Mouse (Mus musculus) Muller cell, postnatal 12 days (primary cell): ENCODE data around the gene Wt1.

ENCODE experiments used
- DNase-seq: peaks from one replicate; pipeline ENCODE4 v3.0.0-alpha.2; 2015; ENCODE audit errors: inconsistent ontology term

Wt1 gene

DNA sequence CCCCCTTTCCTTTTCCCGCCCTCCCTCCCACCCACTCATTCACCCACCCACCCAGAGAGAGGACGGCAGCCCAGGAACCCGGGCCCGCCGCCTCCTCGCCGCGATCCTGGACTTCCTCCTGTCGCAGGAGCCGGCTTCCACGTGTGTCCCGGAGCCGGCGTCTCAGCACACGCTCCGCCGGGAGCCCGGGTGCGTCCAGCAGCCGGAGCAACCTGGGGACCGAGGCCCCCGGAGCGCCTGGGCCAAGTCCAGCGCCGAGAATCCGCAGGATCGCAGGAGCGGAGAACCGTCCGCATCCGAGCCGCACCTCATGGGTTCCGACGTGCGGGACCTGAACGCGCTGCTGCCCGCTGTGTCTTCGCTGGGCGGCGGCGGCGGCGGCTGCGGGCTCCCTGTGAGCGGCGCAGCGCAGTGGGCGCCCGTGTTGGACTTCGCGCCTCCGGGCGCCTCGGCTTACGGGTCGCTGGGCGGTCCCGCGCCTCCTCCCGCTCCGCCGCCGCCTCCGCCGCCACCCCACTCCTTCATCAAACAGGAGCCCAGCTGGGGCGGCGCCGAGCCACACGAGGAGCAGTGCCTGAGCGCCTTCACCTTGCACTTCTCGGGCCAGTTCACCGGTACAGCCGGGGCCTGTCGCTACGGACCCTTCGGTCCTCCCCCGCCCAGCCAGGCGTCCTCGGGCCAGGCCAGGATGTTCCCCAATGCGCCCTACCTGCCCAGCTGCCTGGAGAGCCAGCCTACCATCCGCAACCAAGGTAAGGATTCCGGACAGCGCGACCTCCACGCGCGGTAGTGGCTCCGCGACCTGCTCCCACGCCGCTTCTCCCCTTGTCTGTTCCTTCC is 582 bp downstream of the Wt1 start:
- DNase-seq: no peak

DNA sequence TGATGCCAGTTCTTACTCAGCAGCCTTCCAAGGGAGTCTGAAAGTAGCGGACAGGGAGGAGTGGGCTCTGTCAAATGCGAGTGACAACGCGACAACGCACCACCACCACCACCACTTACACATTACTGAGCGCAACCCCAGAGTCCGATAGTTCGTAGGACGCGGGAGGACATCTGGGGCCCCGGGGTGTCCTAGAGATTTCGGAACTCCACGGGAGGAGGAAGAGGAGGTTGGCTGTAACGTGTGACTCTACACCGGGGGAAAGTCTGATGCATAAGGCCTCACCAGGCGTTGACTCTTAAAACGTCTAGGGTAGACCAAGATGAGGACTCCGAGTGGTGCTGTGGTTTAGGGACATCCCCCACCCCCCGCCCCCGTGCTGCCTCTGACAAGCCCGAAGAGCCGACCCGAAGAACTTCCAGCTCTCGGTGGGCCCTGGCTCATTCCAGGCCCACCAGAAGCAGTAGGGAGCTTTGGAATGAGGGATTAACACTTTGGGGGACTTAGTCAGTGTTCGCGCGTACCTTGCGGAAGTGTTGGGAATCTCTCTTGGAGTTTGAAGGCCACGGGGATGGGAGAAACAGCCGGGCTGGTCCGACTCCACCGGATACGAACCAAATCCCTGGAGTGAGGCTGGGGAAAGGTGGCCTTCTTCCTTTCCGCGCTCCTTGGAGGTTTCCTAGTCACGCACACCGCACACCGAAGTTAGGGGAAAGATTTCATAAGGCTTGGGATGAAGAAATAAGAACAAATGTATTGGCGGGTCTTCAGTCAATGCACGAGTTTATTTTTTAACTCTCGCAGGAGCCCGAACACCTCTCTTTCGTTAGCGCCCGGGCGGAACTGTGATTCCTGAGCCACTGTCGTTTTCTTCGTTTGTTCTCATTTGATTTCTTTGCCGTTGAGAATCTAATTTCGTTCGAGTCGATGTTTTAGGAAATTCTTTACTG is 1.5 kb downstream of the Wt1 start:
- peak; percentile 32 for DNase-seq

DNA sequence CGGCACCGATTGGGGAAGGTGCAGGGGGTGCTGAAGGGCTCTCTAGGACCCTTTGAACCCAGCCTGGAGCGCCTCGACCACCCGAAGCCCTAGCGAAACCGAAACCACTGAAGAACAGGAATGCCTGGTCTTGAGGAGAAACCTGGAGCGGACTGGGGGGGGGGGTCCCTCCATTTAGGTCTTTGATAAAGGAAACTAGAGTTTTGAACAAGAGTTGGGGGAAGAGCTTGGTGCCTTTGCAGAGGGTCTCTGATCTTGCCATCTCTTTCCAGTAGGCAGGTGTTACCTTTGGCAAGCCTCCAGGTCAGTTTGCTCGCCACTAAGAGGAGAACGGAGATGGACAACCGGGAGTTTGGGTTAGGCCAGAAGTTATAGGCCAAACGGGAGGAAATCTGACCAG is 2.2 kb downstream of the Wt1 start:
- no peak for DNase-seq

DNA sequence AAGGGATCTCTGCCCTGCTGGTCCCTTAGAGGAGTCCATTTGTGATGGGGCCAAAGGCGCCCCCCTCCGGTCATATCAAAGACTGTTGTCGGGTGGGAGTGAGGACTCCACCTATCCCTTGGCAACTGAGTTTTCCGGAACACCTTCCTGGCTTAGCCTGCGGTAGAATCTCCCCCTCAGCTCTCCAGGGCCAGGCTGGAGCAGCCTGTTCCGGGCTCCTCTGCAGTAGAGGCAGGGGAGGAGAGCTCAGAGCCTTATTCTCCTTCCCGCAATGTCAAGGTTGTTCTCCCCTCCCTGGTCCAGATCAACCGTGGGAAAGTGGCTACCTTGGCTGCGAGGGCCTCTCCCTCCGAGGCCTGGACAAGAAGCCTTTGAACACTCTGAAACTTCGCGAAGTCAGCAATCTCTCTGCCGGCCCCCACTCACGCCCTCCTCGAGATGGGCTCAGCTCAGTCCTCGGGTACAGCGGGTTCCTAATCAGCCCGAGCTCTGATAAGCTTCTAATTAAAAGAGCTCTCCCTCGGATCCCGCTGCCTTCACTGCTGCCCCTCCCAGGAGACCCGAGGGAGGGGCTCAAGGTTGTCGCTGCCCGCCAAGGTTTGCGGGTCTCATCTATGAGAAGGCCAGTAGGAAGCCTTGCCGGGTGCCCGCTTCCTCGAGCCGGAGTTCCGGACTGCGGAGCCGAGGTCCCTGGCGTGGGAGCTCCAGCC is 4.2 kb downstream of the Wt1 start:
- no peak for DNase-seq

- no peak for DNase-seq
Measured at GRCm38 (mm10) chr2:105131061-105131810, 4.9 kb downstream of the Wt1 start.

GRCm38 (mm10) chr2:105131811-105132100 is 5.4 kb downstream of the Wt1 start:
- DNase-seq: no peak

- no peak for DNase-seq
Measured at GRCm38 (mm10) chr2:105132300-105132699, 6.0 kb downstream of the Wt1 start.

GRCm38 (mm10) chr2:105132933-105133795 is 6.8 kb downstream of the Wt1 start:
- DNase-seq: no peak

GRCm38 (mm10) chr2:105134296-105134695 is 8.0 kb downstream of the Wt1 start:
- no peak for DNase-seq

DNA sequence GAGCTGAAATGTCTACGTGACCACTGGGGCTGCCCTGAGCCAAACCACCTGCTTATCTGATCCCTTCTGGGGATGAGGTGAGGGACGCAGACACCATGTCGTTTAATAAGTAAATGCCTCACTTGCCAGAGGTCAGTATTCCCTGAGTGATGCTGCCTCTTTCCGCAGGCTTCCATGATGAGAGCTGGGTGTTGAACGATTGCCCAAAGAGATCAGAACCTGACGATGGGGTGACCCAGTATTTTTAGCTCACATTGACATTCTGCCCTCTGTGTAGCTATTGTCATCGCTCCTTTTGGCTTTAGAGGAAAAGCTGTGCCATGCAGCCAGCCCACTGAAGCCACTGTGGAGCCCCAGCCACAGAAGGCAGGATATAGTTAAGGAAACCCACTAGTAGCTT is 13.1 kb downstream of the Wt1 start:
- DNase-seq: no peak

DNA sequence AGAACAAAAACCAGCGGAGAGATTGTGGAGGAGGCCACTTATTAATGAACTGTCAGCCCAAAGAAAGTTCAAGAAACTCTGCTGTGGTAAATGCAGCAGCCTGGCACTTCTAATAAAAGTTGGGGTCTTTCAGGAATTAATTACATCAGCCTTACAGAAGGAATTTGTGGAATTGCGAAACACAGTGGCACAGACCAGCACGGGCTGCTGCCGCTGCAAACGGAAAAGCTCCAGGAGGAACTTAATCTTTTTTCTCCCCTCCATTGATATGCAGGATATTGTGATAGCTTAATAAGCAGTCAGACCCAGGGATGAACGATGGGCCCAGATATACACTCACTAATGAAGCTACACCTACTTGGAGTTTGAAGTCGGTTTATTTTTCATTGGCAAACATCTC is 15.0 kb downstream of the Wt1 start:
- DNase-seq: no peak

- no peak for DNase-seq
Measured at GRCm38 (mm10) chr2:105143731-105144130, 17.4 kb downstream of the Wt1 start.

DNA sequence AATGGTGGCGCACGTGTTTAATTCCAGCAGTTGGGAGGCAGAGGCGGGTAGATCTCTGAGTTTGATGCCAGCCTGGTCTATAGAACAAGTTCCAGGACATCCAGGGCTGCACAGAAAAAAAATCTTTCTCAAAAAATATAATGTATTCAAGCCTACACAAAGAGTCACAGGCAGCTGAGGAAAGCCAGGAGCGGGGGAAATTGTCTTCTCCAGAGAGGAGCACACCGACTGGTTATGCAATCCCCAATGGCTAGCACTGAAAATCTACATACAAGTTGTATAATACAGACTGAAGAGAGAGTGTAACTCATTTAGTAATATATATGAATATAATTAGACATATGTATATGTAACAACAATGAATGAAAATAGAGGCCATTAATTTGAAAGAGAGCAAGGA is 25.2 kb downstream of the Wt1 start:
- DNase-seq: no peak

DNA sequence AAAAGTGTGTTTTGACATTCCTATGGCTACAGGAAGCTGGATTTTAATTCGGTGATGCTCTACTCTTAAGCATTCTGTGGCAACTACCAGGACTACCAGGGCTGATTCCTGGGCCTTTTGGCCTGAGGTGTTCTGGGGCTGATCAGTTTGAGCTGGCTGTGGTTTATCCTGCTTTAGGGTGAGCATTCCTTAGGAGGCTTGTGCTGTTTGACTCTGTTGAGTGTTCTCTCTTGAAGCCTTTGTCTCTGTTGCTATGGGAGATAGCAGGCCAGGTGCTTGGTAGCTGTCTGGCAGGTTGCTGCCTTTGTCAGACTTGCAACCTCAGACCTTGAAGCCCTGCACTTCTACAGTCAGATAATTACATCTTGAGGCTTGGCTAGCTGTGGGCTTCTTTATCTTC is 26.7 kb downstream of the Wt1 start:
- no peak for DNase-seq

DNA sequence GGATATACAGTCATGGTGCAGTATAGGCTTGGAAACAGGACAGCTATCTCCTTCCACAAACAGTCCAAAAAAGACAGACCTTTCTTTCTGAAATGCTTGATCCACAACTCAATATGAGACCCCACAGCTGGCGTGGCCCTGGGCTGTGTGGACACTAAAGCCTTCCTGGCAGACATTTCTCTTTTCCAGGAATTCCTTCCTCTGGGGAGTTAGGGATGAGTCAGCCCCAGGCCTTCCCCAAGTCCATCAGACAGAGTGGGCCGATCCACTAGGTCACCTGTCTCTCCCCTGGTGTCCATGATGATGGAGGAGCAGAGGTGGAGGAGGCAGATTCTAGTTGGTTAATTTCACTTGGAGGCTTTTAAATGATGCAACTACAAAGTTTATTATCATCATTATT is 34.6 kb downstream of the Wt1 start:
- no peak for DNase-seq

DNA sequence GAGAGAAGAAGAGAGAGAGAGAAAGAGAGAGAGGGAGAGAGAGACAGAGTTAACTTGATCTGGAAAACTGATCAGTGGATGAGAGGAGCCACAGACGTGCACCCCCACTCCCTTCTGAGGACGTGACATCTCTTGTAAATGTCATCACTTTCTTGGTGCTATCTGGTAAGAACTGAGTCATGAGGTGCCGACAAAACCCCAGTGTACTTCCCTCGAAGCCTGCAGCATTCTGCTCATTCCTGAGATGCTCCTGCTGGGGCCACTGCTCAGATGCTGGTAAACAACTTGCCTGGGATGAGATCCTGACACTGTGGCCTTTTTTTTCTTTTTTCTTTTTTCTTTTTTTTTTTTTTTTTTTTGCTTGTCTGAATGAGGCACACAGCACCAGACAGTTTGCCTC is 36.4 kb downstream of the Wt1 start:
- DNase-seq: peak; percentile 58

DNA sequence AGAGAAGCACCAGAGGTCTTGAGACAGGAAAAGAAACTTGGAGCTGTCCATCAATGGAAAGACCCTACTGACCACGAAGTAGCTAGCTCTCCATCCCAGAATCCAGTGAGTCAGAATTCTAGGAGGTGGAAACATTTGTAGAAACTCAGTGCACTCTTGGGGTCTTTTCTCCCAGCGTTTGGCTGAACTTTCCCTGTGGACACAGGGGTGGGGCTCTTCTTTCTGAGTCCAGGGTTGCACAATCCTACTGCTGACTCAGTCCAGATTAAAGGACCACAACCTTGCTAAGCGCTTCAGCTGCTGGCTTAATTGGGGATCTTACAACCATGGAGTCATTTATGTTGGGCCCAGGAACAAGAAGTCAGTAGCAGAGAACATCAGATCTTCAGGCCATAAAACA is 41.8 kb downstream of the Wt1 start:
- no peak for DNase-seq

GRCm38 (mm10) chr2:105174254-105174653 is 47.9 kb downstream of the Wt1 start:
- no peak for DNase-seq

- no peak for DNase-seq
Measured at GRCm38 (mm10) chr2:105178871-105179270, 52.5 kb downstream of the Wt1 start.

DNA sequence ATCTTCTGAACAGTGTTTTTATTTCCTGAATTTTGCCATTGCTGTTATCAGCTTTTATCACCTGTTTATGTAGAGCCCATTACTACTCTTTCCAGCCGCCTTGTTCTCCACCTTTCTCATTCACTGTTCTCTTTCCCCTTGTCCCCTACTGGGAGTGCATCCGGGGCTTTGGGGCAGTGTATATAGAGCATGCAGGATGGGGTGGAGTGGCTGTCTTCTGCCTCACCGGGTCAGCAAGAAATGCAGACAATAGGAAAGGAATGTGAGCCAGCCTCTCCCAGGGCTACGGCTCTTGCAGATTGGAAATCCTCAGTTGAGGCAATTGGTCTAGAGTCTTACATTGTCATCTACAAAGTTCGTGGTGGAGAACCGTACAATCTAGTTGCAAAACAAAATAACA is 56.2 kb downstream of the Wt1 start:
- DNase-seq: no peak

DNA sequence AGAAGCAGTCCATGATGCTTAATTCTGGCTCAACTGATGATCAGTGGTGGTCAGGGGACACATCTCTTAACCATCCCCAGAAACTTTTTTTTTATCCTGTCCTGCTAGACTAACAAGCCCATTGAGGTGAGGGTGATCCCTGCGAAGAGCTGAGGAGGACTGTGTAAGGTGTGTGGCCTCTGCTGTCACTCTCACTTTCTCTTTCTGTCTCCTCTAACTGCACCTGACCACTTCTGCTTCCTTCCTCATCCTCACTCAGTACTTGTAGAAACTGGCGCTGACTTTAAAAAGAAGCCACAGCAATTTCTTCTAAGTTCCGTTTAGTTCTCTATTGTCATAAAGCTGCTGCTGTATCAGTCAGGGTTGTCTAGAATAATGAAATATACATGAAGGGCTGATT is 58.8 kb downstream of the Wt1 start:
- DNase-seq: no peak
